Mouse (Mus musculus) stomach, postnatal 0 days (tissue): ENCODE measurements around the gene Kdm2b.

Source experiments
- CTCF ChIP-seq: IDR thresholded peaks from 2 replicates; pipeline ENCODE4 v1.5.1; 2016; ENCODE audit warnings: antibody characterized with exemption, low read depth, mild to moderate bottlenecking, moderate library complexity
- EP300 ChIP-seq: optimal IDR thresholded peaks from 2 replicates; pipeline ENCODE3; 2016; ENCODE audit warnings: antibody characterized with exemption

DNA sequence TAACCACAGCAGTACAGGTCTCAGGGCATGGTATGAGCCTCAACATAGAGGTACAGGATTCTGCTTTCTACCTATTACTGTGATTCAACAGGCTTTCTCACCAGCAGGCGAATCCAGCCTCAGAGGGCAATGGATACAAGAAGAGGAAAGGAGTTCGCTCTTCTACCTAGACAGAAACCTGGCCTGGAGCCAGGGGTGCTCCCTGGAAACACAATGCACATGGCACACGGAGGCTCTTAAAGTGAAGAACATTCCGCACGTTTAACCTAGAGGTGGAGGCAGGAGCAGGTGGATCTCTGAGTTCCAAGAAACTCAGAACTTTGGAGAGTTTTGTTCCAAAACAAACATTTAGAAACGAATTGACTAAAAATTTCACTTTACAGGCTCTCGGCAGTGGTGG is 58.6 kb downstream of the Kdm2b start:
- TF ChIP-seq CTCF (no peak), EP300 (no peak)
